Mouse (Mus musculus): ENCODE results near the gene Sh3gl1.

DNA sequence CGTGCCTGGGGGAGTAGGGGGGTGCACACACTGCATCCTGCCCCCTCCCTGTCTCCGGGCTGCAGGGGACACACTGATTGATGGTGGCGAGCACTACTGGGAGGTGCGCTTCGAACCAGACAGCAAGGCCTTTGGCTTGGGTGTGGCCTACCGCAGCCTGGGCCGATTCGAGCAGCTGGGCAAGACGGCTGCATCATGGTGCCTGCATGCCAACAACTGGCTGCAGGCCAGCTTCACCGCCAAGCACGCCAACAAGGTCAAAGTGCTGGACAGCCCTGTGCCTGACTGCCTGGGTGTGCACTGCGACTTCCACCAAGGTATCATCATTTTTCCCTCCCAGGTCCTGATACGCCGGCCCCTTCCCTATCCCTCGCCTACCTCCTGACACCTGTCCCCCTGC is 40.4 kb downstream of the Sh3gl1 start:
- TF ChIP-seq CTCF (conservative IDR thresholded peaks at IDR 0.05; ENCODE audit: low read length) (no peak), POU5F1 (IDR thresholded peaks at IDR 0.05; ENCODE audit: borderline replicate concordance, low read length) (no peak), NANOG (IDR thresholded peaks at IDR 0.05; ENCODE audit: borderline replicate concordance, low read length) (no peak)
